Mouse (Mus musculus) c-Kit-negative CD71-positive TER-119-positive erythroid progenitor cells, embryonic 14.5 days (primary cell): ENCODE data around the gene Kntc1.
"Not testable (repeated sequence)": the region's sequence is repeated elsewhere in the genome, so short reads cannot be mapped to it uniquely, and the experiment has no call there.

Source experiments
- DNase-seq: peaks from one replicate; pipeline ENCODE4 v3.0.0-alpha.2; 2013; ENCODE audit warnings: low read depth, low spot score

Kntc1 gene

DNA sequence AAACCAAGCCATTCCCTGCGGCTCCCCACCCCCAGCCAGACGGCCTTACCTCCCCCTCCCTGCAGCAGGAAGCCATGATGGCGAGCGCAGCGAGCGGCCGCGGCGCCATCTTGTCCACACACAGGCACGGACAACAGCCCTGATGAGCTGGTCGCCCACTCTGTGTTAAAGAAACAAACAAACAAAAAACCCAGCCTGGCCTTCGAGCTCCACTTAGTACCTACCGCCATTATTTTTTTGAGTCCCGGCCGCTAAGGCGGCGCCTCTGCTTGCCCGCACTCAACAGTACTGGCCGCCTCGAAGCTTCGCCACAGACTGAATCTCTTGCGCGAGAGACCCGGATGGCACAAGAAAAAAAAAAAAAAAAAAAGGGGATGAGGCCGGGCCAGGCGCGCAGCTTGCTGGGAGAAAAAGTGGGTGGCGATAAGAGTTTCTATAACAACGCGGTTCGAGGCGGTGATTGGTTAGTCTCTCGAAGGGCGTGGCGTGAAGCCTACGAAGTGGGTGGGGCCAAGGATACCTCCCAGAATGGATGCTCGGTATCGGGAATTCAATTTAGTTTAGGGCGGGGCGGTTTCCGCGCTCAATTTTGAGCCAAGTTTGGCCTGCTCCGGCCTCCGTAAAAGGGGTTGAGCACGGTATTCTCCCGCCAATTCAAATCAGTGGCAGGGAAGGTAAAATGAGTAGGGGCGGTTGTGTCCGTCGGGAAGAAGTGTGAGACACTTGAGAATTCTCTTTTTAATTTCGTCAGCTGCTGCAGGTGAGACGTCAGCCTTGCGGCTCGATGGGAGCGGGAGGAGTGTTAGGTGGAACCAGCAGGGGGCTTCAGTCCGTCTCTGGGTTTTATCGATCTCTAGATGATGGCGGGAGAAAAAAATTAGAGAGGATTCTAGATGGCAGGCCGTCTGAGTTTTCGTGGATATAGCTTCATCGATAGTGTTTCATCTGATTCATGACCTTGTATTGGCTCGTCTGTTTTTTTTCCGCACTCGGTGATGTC is at the start of gene Kntc1, which contains the start of gene Rsrc2:
TSS of gene Kntc1 (plus strand) at position 652 of the 1,000 bp plus-strand sequence.
TSS of gene Rsrc2 (minus strand) at position 350 of the 1,000 bp plus-strand sequence.
- DNase-seq, result peak; percentile 100

DNA sequence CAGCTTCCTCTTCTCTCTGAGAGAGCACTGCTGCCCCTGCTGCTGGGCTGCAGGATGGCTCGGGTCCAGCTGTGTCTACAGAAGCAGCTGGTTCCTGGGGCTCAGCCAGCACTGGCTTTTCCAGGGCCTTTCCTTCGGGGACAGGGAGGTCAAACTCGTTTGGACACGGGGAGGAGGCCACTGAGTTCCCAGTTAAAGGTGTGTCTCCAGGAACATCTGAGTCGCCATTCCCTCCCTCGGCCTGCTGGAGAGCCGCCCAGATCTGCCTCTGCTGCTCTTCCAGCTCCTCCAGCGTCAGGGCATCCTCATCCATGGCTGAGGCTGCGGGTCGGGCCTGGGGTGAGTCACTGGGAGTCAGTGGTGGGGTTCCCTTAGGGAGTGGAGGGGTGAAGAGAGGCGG is 48.9 kb upstream of the Kntc1 start:
- DNase-seq, result no peak

DNA sequence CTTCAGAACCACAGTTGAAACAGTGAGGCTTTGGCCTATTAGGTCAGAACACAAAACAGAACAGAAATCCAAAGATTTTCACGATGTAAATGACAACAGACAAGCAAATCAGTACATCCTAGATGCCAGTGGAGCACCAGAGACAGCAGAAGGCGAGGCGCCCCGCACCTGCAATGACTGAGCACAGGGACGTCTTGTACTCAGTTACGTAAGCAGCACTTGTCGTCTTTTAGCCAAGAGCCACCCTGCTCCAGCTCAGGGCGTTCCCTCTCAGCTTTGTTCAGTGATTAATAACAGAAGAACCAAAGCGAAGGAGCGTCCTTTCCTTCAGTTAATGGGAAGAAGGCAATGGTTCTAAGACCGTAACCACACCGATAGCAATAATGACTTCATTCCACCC is 40.9 kb upstream of the Kntc1 start:
- no peak for DNase-seq

DNA sequence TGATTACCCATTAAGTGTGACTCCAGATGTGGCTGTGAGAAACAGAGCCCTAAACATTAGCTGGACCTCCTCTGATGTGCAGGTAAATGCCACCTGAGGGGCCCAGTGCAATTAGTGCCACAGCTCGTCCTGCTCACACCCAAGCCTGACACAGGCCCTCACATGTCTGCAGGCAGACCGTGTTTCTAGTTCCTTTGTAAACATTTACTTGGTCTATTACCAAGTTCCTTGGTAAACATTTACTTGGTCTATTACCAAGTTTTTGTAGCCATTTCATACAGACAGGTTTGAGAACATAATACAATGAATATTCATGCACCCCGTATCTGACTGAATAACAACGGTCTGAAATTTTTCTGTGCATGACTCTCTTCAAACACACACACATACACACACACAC is 39.9 kb upstream of the Kntc1 start:
- DNase-seq, result no peak

GRCm38 (mm10) chr5:123713782-123714181 is 35.7 kb upstream of the Kntc1 start:
- DNase-seq, result no peak

DNA sequence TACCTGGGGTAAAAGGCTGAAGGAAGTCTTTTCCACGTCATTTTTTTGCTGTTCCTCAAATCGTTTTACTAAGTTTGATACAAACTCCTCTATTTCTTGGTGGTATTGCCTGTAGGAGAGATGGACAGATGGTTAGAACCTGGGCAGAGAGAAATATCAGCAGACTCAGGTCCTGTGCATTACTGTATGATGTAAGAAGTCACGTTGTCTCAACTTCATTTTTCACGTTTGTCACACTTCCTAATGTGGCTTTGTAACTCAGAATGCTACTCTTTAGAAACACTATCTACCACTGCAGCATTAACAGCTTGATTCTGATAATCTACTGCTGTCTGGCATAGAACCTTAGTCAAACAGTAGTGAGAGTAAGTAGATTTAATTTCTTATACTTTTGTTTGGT is 34.9 kb upstream of the Kntc1 start:
- DNase-seq, result no peak

GRCm38 (mm10) chr5:123720328-123721311 is 28.9 kb upstream of the Kntc1 start, which contains the start of gene Zcchc8:
Zcchc8 (minus strand) TSS chr5:123721100.
- DNase-seq, result peak; percentile 96

- DNase-seq, result not testable (repeated sequence)
These were observed 25.7 kb upstream of the Kntc1 start for GRCm38 (mm10) chr5:123723816-123724215.

DNA sequence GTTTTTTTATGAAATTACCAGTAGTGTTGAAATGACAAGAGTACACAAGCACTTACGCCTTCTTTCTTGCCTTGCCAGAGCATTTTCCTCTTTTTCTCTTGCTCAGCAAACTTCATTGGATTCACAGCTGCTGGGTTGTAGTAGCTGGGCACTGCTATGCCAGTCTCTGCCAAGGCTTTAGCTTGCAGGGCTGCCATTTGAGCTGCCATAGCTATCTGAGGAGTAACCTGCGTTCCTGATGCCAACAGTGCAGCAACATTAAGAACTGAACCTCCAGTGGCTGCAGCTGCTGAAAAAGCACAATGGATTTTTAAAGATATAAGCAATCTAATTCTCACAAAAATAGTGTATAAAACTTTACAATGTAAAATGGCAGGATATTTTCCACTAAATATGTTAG is 18.5 kb upstream of the Kntc1 start:
- no peak for DNase-seq

DNA sequence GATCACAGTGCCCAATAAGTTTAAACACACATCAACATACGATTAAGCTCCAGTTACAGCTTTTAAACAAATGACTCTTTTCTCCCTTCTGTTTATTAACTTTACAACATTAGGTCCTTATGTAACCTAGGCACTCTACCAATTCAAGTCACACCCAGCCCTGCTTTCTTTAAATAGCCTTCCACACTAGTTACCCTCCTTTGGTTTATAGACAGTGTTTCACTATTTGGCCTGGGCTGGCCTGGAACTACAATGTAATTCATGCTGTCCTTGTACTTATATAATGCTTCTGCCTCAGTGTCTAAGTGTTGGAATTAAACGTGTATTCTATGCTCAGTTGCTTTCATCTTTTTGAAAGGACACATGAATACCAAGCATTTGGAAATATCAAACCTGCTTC is 5.2 kb upstream of the Kntc1 start:
- DNase-seq, result no peak

- no peak for DNase-seq
These were observed 3.3 kb upstream of the Kntc1 start for GRCm38 (mm10) chr5:123746253-123746652.

DNA sequence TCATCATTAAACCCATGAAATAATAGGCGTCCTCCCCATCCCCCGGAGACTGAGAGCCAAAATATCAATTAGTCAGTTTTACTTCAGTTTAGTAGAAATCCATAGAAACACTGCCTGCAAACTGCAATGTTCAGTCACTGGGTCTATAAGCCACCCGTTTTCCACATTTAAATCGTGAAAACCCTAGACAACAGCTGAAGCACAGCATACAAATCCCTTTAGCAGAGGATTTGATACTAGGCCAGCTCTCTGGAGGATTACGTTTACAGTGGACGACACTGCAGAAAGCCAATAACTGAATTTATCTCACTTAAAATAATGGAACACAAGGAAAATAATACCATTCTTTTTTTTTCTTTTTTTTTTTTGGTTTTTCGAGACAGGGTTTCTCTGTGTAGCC is 1.9 kb upstream of the Kntc1 start:
- DNase-seq, result no peak

GRCm38 (mm10) chr5:123748339-123749064 is 1.0 kb upstream of the Kntc1 start:
- no peak for DNase-seq

DNA sequence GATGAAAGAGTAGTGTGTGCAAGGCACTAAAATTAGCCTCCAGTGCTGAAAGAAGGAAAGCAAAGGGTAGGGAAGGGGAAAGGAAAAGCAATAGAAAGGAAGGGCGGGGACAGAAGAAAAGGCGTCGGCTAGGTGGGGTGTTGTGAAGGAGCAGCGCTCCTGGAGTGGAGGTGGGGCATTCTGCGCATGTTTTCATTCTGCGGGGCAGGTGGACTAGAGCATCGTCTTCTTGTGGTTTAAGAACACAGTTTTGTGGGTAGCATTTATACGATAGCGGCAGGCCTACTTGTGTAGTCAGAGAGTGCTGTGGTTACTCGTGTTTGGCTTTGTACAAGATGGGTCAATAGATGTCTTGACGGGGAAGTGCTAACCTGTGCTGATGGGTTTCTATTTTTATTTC is 16.0 kb downstream of the Kntc1 start:
- no peak for DNase-seq

- not testable (repeated sequence) for DNase-seq
These were observed 16.9 kb downstream of the Kntc1 start for GRCm38 (mm10) chr5:123766455-123766854.

- no peak for DNase-seq
These were observed 23.9 kb downstream of the Kntc1 start for GRCm38 (mm10) chr5:123773441-123773840.

DNA sequence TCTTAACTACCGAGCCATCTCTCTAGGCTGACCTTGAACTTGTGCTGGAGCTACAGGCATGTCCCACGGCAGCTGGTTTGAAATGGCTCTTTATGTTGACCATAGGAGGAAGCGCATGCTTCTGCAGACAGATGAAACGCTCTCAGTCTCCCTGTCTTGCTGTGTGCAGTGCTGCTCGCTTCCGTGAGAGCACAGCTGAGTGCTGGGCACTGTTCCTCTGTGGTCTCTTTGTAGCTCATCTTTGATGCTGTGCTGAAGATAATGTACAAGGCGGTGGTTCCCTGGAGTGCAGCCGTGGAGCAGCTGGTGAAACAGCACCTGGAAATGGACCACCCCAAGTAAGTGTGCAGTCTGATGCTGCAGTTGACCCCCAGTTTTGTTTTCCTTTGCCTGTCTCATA is 31.2 kb downstream of the Kntc1 start:
- no peak for DNase-seq

DNA sequence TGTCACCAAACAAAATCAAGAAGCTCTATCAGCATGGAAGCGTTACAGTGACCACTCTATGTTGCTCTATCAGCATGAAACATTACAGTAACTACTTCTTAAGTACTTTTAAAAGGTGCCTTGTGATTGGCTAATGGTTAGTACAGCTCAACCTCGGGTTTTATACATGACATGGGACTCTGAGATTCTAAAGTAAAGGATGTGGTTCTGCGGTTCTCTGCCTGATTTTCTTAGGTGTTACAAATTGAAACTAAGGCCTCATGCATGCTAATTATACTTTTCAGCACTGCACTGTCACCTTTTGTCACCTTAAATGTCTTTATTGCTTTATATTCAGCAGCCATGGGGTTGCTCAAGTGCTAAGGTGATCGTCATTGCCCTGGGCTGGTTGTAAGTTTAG is 32.3 kb downstream of the Kntc1 start:
- DNase-seq, result no peak

DNA sequence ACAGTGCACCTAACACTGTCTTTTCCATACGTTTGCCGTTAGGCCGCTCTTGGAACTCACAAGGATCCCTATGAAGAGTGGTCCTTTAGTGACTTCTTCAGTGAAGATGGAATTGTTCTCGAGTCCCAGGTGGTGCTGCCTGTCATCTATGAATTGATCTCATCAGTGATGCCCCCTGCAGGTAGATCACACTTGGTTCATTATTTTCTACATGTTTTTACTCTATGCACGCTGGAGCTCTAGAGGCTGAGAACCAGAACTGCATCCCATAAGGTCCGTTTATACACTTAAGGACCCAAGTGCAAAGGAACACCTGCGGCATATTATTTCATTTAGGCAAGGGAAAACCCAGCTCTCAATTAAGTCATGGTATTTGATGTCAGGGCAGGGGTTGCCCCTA is 39.5 kb downstream of the Kntc1 start:
- no peak for DNase-seq

GRCm38 (mm10) chr5:123793081-123793480 is 43.6 kb downstream of the Kntc1 start:
- DNase-seq, result no peak

GRCm38 (mm10) chr5:123806334-123806733 is 56.8 kb downstream of the Kntc1 start:
- no peak for DNase-seq
